Mouse (Mus musculus) thymus, postnatal 25 days (tissue): ENCODE data around the gene Atp8a1.

Experiments used
- DNase-seq: peaks from one replicate; pipeline ENCODE4 v3.0.0; 2022

The Atp8a1 gene

GRCm38 (mm10) chr5:67847253-67848165 lies at the start of gene Atp8a1:
TSS of gene Atp8a1 (minus strand) at chr5:67847434.
- peak; percentile 99 for DNase-seq

- DNase-seq: no peak
Measured at GRCm38 (mm10) chr5:67884422-67885210, 37.4 kb upstream of the Atp8a1 start.

DNA sequence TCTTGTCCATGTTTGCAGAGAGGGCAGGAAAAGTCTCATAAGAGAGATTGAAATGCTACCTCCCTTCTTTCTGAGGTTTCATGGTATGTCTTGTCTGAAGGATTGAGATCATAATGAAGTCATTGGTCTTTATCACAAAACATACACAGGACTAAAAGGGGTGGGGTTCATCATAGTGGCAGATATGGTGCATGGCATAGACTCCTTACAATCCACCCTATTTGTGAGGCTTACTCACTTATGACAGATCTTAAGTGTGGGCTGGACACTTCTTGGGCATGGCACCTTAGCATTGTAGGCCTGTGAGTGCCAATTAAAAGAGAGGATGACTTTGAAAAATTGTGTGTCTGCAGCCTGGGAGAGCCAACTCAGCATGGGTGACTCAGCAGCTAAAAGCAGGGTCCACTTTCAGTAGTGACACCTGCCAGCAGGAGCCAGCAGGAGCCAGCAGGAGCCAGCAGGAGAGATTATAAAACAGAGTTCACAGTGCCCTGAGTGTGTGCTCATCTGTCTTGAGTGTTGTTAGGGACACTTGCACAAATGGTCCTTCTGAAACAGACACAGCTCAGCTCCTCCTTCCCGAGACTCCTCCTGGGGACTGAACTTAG lies 36.4 kb upstream of the Atp8a1 start:
- DNase-seq: no peak

- DNase-seq: no peak
Measured at GRCm38 (mm10) chr5:67871414-67871813, 24.2 kb upstream of the Atp8a1 start.

DNA sequence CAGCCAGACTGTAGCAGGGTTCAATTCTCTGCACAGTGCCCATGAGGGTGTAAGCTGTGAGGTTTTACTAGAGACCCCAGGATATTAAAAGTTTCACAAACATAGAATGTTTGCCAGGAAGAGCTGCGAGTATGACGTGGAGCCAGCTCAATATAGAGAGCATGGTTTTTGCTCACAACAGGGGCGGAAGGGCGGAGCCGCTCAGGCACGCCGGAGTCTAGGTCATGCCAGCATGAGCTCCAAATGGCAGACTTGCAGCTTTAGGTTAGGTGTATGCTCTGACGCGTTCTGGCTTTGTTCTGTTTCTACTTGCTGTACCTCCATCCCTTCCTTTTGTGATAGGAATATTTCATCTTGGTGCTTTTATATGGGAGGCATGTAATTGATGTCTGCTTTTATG lies 19.0 kb upstream of the Atp8a1 start:
- DNase-seq: no peak

DNA sequence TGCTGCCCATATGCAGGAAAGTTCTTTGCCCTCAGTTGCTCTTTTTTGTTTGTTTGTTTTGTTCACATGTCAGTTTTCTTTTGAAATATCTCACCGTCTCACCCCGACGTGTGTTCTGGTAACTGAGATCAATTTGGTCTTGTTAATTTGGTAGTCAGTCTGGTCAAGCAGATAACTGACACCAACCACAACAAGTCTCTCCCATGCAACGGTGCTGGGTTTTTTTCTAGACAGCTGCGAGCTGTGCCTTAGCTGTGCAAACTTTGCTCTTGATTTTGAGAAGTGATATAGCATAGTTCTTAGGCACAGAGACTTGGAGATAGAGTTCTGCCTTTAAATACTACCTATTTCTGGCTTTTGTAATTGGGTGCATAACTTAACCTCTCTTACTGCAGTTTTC lies 18.4 kb upstream of the Atp8a1 start:
- no peak for DNase-seq

- DNase-seq: no peak
Measured at GRCm38 (mm10) chr5:67864508-67865060, 17.4 kb upstream of the Atp8a1 start.

DNA sequence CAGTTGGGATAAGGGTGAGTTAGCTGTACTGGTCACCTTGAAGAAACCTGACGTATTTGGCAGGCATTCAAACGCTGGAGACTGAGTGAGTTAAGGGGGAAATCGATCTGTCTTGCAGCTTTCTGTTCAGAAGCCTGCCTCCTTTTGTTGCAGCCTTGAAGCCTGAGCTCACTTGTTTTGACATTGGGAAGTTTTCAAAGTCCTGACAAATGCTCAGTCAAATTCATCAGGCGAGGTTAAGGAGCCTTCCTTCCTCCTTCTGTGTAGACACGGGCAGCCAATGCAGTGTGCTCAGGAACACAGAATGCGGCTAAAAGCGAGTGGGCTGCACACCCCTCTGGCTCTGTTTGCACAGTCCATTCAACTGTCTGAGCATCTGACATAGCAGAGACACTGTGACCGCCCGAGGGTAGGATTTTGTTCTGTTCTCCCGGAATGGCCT lies 16.7 kb upstream of the Atp8a1 start:
- DNase-seq: no peak

GRCm38 (mm10) chr5:67854963-67855606 lies 7.9 kb upstream of the Atp8a1 start:
- DNase-seq: no peak

- no peak for DNase-seq
Measured at GRCm38 (mm10) chr5:67852860-67853259, 5.6 kb upstream of the Atp8a1 start.

GRCm38 (mm10) chr5:67849411-67849810 lies 2.2 kb upstream of the Atp8a1 start:
- DNase-seq: no peak

DNA sequence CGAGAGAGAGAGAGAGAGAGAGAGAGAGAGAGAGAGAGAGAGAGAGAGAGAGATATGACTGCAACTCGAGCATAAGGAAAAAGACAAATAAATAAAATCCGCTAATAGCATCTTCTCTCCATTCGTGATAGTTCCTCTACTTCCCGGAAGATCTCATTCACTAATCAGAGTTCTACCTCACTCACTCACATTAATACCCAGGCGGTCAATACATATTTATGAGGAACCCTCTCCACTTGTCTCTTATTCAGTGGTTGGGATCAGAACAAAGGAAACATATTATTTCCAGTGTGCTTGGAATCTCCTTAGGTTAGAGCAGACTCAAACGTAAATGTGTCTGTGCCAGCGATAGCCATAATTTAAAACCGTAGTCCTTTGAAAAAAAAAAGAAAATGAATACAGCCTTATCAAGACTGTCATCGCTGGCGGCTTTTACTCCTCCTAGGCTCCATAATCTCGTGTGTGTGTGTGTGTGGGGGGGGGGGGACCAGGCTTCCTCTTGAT lies 1.3 kb upstream of the Atp8a1 start:
- DNase-seq: no peak

DNA sequence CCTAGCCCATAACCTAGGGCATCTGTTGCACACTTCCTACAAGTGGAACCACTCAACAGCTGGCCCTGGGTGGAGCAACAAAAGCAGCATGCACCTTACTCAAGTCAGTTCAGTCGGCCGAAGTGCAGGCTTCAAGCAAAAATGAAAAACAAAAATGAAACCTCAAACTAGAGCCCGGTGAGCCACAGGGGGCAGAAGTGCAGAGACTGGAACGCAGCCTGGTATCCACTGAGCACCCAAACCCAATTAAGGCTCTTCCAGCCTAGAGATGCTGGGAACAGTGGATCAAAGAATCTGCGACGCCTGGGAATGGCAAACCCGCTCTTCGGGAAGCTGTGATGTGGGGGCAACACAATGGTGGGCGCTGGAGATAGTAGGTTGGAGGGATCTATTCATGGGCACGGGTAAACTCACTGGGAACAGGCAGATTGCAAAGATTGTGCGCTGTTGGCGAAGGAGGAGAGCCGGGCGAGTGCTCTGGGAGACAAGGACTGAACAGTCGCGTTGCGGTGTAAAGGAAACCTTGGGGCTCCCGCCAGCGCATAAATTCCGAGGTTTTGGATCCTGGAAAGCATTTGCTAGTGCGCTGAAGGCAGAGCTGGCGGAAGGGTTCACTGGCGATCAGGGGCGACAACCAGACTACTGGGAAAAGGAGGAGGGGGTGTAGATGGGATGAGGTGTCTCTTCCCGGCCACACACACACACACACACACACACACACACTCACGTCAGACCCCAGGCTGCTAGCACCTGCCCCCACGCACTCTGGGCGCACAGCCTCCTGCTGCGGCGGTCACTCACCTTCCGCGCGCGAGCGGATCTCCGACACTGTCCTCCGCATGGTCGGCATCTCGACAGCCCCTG lies 641 bp downstream of the Atp8a1 start:
- peak; percentile 70 for DNase-seq

DNA sequence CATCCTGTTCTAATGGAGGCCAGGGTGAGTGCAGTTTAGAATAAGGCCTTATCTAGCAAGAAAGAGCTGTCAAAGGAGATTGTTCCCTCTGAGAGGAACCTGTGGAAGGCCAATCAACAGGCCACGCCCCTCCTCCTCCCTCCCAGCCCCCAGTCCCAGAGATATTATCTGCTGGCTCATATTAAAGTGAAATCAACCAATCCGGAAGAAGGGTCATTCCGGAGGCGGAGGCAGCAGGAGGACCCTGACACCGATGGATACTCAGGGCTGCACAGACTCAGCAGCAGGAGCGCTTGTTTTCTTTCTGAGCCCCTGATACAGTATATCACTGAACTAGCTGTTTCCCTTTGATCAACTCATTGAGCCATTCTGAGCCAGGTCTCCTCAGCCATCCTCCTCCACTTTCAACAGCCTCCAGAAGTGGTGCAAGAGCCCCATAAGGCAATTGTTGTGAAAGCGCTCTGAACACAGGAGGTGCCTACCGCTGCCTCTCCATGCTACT lies 2.0 kb downstream of the Atp8a1 start:
- no peak for DNase-seq

DNA sequence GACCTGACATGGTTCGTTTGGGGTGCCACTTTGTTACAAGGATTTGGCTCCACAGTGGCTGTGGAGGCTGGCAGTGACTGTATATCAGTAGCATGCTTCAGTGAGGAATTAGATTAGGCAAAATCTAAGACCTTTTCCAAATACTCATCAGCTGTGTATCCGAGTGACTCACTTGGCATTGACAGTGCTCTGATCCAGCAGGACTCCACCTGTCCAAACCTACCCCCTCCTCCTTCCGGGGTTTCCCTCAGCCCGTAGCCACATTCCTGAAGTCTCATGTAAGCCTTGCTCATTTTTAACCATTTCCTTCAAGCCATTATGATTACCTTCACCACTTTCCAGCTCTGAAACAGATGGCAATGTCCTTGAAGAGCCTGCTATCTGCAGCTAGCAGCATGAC lies 3.2 kb downstream of the Atp8a1 start:
- no peak for DNase-seq

DNA sequence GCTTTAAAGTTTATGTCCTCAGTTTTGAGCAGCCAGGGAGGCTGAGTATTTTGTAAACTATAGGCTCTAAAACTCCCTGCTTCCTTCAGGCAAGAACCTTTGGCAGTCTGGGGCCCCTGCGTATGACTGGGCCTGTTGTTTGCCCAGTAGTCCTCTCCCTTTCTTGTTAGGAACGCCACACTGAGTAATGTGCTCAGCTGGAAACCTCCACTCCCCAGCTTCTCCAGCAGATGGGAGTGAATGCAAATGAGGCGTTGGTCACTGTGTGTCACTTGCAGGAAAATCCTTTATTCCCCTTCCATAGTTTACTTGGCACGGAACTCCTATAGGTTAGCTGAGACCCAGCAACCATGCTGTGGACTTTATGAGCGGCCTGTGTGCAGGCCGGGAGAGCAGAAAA lies 4.9 kb downstream of the Atp8a1 start:
- no peak for DNase-seq

DNA sequence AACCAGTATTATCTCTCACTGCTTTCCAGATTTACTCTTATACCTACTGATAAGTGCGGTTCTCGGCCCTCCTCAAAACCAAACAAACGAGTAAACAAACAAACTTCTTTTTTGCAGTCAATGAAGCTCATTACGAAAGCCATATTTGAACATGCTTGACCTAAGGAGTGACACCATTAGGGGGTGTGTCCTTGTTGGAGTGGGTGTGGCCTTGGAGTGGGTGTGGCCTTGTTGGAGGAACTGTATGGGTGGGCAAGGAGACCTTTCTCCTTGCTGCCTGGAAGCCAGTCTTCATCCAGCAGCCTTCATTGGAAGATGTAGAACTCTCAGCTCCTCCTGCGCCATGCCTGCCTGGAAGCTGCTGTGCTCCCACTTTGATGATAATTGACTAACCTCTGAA lies 13.4 kb downstream of the Atp8a1 start:
- no peak for DNase-seq

DNA sequence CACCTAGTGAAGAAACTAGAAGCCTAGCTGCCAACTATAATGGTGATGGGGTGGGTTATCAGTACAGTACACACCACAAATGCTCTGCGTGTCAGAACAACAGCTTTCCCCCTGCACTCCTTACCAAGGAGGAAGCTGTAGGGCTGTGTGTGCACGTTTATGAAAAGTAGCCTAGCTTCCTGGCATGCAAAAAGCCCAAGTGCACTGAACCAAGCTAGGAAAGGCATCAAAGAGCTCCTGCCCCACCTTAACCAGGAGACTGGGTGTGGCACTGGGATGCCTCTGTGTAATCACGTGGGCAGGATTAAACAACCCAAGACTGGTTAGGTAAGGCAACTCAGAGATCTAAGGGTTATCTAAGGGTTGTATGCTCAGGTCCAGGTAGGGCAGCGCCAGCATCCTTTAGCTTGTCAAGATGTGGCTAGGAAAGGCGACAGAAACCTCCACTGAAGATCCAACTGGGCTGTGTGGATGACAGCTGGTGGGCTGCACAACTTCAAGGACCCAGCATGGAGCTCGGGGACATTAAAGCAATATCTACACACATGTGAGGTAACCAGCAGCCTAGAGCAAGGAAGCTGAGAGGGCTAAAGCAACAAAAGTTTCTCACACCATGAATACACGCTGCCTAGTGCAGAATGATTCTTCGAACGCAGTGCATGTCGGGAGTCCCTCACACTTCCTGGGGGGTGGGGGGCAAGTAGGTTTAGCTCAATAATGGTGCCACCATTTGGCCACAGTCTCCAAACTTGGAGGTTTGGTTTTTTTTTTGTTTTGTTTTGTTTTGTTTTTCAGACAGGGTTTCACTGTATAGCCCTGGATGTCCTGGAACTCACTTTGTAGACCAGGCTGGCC lies 15.7 kb downstream of the Atp8a1 start:
- DNase-seq: no peak

DNA sequence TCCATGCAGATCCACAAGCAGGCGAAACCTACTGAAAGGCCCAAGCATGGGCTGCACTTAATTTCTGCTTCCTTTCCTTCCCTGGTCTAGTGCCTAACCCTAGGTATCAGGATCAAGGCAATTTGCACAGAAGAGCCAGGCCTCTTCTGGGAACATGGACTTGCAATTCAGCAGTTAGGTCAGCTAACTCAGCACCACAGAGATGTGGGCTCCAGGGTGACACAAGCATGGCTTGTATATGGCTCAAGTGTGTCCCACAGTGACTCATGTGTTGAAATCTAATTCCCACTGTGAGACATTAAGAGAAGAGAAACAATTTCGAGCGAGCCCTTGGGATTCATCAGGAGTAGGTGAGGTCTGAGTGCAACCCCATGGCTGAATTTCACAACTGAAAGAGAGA lies 18.9 kb downstream of the Atp8a1 start:
- no peak for DNase-seq

DNA sequence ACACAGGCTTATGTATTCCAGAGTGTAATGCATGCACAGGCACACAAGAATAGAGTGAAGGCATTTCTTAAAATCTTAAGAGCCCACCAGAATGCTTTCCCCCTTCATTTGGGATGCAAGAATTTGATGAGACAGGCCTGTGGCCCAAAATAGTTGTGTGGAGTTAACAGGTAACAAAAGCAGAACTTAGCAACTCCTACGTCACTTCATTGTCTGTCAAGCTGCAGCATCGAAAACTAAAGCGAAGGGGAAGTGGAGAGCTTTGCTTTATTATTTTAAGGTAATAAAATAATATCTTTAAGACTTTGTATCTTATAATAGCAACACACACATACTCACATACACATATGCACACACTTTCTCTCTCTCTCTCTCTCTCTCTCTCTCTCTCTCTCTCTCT lies 20.3 kb downstream of the Atp8a1 start:
- DNase-seq: no peak
